Mouse (Mus musculus) hindbrain, embryonic 14.5 days (tissue): ENCODE measurements around the gene Ackr2. TPM values are rescaled to one million over a fixed set of nuclear protein-coding genes. Genes with fewer than 3 reads are reported as not detected.

Experiments used
- ATAC-seq: fragments of 200-750 bp; cut with Nextera tagmentation; 2 replicates; pipeline ENCODE4 v1.8.0; 2017; ENCODE audit warnings: moderate number of reproducible peaks, mild to moderate bottlenecking, moderate TSS enrichment, moderate library complexity; ENCODE audit not compliant: low FRiP score
- DNase-seq: peaks from one replicate; pipeline ENCODE4 v3.0.0-alpha.2; 2015; ENCODE audit warnings: low spot score
- H3K27ac ChIP-seq: fragments of 300-500 bp; sonication (generic); 2 replicates; pipeline ENCODE4 v1.5.1; 2014; ENCODE audit warnings: mild to moderate bottlenecking, moderate library complexity
- H3K27me3 ChIP-seq: fragments of 300-500 bp; sonication (generic); 2 replicates; pipeline ENCODE4 v1.6.1; 2014; ENCODE audit warnings: mild to moderate bottlenecking, low read length, mixed read lengths; ENCODE audit not compliant: control insufficient read depth, insufficient read depth
- H3K36me3 ChIP-seq: fragments of 300-500 bp; sonication (generic); replicated peaks from 2 replicates; pipeline ENCODE4 v1.6.1; 2014; ENCODE audit not compliant: control insufficient read depth, insufficient read depth
- H3K4me1 ChIP-seq: fragments of 300-500 bp; sonication (generic); replicated peaks from 2 replicates; pipeline ENCODE4 v1.6.1; 2014; ENCODE audit warnings: antibody characterized with exemption, low read length, mixed read lengths; ENCODE audit not compliant: control insufficient read depth, insufficient read depth
- H3K4me2 ChIP-seq: fragments of 300-500 bp; sonication (generic); replicated peaks from 2 replicates; pipeline ENCODE4 v1.6.1; 2014; ENCODE audit warnings: mild to moderate bottlenecking, moderate library complexity
- H3K4me3 ChIP-seq: fragments of 300-500 bp; sonication (generic); replicated peaks from 2 replicates; pipeline ENCODE4 v1.5.1; 2014; ENCODE audit warnings: mild to moderate bottlenecking, low read length
- H3K9ac ChIP-seq: fragments of 300-500 bp; sonication (generic); 2 replicates; pipeline ENCODE4 v1.6.1; 2014
- H3K9me3 ChIP-seq: fragments of 300-500 bp; sonication (generic); 2 replicates; pipeline ENCODE4 v1.6.1; 2016; ENCODE audit warnings: low read length; ENCODE audit not compliant: control insufficient read depth
- WGBS: fragments of 180-500 bp; shearing (Covaris S2); extraction: QIAGEN DNeasy Blood & Tissue Kit; methylation state at CpG from one replicate; pipeline ENCODE4 v1.1.7; 2014; 5-methylcytosine and 5-hydroxymethylcytosine counted together
- polyA plus RNA-seq: library from polyadenylated mRNA; unstranded; fragments of >200 nt; fragmentation: Nextera tagmentation; extraction: Ambion mirVana; gene quantifications from 2 replicates; pipeline ENCODE4 v1.2.1, GENCODE M21; 2014

The Ackr2 gene
- polyA plus RNA-seq = 2.4 and 4.1 TPM in 2 replicates

DNA sequence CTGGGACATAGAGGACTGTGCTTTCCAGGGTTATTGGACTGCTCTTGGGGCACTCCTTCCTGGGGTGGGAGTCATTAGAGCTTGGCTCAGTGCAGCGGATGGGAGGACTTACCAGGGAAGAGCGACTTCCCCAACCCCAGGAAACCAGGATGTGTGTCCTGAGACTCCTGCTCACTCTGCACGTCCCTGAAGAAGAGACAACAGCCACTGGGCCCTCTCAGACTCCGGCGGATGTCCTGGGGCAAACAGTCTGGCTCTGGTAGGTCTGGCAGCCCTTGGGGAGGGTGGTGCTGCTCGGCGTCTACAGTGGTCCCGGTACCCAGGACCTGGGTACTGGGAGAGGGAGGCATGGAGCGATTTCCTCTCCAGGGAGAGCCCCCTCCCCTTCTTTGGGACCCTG lies at the start of gene Ackr2:
Gene Ackr2, plus strand, starts transcription at position 111 of the 400 bp plus-strand sequence.
- 78% methylated on average over 9 of the region's 9 CpGs for WGBS
- Histone ChIP-seq H3K4me1 (no peaks in the 10 kb centered on the region), H3K9me3 (no peaks in the 10 kb centered on the region), H3K27me3 (no peaks in the 10 kb centered on the region), H3K4me2 (no peak within 1 kb of the TSS), H3K9ac (no peak within 1 kb of the TSS), H3K4me3 (no peak within 1 kb of the TSS), H3K36me3 (no peaks in the 10 kb centered on the region), H3K27ac (no peak within 1 kb of the TSS)
- ATAC-seq (no peak), DNase-seq (no peak)

GRCm38 (mm10) chr9:121854246-121854645 lies 43.9 kb upstream of the Ackr2 start:
- Histone ChIP-seq H3K27me3 (no peaks in the 10 kb centered on the region), H3K4me3 (no peak overlapping the region), H3K4me1 (peaks cover 11% of the 10 kb centered on the region), H3K4me2 (no peak overlapping the region), H3K9me3 (no peaks in the 10 kb centered on the region), H3K36me3 (peaks cover 33% of the 10 kb centered on the region), H3K27ac (no peak overlapping the region), H3K9ac (no peak overlapping the region)
- no peak for ATAC-seq
- WGBS = 97% methylated on average over 3 of the region's 3 CpGs
- DNase-seq = no peak

DNA sequence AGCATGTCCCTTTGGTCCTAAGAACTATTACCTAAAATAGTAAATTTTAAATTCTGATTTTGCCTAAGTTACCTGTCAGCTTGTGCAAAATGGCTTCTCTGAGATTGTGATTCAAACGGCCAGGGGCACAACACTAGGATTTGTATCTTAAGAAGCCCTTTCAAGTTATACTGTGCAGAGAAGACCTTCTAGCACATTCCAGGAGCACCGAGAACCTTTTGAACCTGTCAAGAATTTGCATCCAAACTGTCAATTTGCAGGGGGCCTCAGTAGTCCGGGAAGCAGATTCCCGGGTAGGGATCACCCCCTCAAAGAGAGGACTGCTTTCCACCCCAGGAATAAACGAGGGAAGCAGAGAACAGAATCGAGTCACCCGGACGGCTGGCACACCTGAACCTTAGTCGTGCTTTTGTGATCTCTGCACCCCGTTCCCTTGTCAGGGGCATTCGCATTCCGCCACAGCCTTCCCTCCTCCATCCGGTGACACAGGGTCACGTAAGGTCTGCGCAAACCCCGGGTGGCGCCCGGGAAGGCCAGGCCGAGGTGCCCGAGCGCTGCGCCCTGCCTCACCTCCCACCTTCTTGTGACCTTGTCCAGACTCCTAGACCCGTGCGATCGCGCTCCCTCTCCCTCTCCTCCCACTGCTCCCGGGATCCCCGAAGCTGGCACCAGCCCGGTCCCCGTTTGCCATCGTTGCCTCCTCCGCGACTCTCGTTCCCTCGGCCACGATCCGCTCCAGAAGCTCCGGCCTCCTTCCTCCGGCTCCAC lies 41.3 kb upstream of the Ackr2 start:
- H3K4me1 ChIP-seq = peaks cover 11% of the 10 kb centered on the region
- peak overlapping the region; percentile 94 for H3K27ac ChIP-seq
- 2% methylated on average over 39 of the region's 39 CpGs for WGBS
- peak overlapping the region; percentile 92 for H3K9ac ChIP-seq
- H3K9me3 ChIP-seq = no peaks in the 10 kb centered on the region
- no peak for DNase-seq
- H3K4me2 ChIP-seq = peak overlapping the region; percentile 94
- no peak for ATAC-seq
- H3K4me3 ChIP-seq = peak overlapping the region; percentile 60
- H3K36me3 ChIP-seq = peaks cover 11% of the 10 kb centered on the region
- H3K27me3 ChIP-seq = no peaks in the 10 kb centered on the region

DNA sequence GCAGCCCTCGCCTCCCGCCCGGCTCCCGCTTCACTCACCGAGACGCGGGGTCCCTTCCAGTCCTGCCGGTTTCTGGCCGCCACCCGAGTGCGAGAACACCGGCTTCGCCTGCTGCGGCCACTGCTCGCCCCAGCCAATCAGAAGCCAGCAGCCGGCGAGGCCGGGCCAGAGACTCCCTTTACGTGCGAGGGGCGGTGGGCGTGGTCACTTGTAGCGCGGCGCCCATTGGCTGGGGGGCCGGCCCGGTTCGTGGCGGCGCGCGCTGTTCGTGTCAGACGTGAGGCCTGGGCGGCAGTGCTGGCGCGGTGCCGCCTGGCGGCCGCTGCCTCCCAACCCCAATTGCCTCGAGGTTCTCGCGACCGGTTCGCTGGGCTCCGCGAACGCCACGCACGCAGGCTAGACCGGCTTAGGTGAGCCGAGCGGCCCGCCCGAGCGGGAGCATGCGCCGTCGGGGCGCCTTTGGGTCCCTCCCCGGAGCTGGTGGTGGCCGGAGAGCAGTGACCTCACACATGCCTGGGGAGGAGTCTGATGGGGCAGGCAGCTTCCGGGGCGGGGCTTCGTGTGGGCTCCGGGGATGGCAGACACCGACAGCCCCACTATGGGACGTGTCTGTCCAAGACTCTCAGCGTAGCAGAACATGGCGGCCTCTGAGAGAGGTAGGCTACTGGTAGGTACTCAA lies 40.5 kb upstream of the Ackr2 start:
- peaks cover 3% of the 10 kb centered on the region; the same call in 1 of the 2 replicates for H3K36me3 ChIP-seq
- DNase-seq (peak; percentile 96), ATAC-seq (peak; percentile 99)
- peak overlapping the region; percentile 60 for H3K4me3 ChIP-seq
- H3K27ac ChIP-seq = peak overlapping the region; percentile 94
- H3K4me2 ChIP-seq = peak overlapping the region; percentile 94
- peaks cover 11% of the 10 kb centered on the region for H3K4me1 ChIP-seq
- H3K9ac ChIP-seq = peak overlapping the region; percentile 92
- WGBS = under 1% methylated on average over 70 of the region's 70 CpGs
- no peaks in the 10 kb centered on the region for H3K9me3 ChIP-seq
- no peaks in the 10 kb centered on the region for H3K27me3 ChIP-seq

GRCm38 (mm10) chr9:121858153-121858488 lies 40.0 kb upstream of the Ackr2 start, which contains the start of gene Higd1a:
TSS of gene Higd1a (minus strand) at chr9:121858362.
- H3K4me2 ChIP-seq = peak within 1 kb of the TSS; percentile 94

GRCm38 (mm10) chr9:121859345-121859744 lies 38.8 kb upstream of the Ackr2 start:
- Histone ChIP-seq H3K27me3 (no peaks in the 10 kb centered on the region), H3K9me3 (no peaks in the 10 kb centered on the region), H3K36me3 (no peaks in the 10 kb centered on the region), H3K9ac (no peak overlapping the region), H3K4me3 (no peak overlapping the region), H3K27ac (no peak overlapping the region), H3K4me1 (peaks cover 11% of the 10 kb centered on the region), H3K4me2 (no peak overlapping the region)
- DNase-seq (no peak), ATAC-seq (no peak)
- 100% methylated on average over 2 of the region's 2 CpGs for WGBS

More at GRCm38 (mm10) chr9:121858153-121858488, 40.0 kb upstream of the Ackr2 start, which contains the start of gene Higd1a:
- Histone ChIP-seq H3K36me3 (no peaks in the 10 kb centered on the region), H3K4me1 (peaks cover 11% of the 10 kb centered on the region), H3K9me3 (no peaks in the 10 kb centered on the region), H3K27me3 (no peaks in the 10 kb centered on the region), H3K4me3 (peak within 1 kb of the TSS; percentile 60), H3K27ac (peak within 1 kb of the TSS; percentile 94), H3K9ac (peak within 1 kb of the TSS; percentile 92)
- 12% methylated on average over 6 of the region's 6 CpGs for WGBS
- ATAC-seq = no peak
- DNase-seq = no peak

- Histone ChIP-seq H3K4me1 (peaks cover 17% of the 10 kb centered on the region), H3K9ac (no peak overlapping the region), H3K9me3 (no peaks in the 10 kb centered on the region), H3K27me3 (no peaks in the 10 kb centered on the region), H3K4me2 (no peak overlapping the region), H3K27ac (no peak overlapping the region), H3K4me3 (no peak overlapping the region), H3K36me3 (no peaks in the 10 kb centered on the region)
- no peak for ATAC-seq
- no peak for DNase-seq
- WGBS = 93% methylated on average over 2 of the region's 2 CpGs
These were observed 37.2 kb upstream of the Ackr2 start for GRCm38 (mm10) chr9:121860921-121861320.

GRCm38 (mm10) chr9:121864837-121865236 lies 33.3 kb upstream of the Ackr2 start:
- no peak for DNase-seq
- peaks cover 6% of the 10 kb centered on the region for H3K4me1 ChIP-seq
- 77% methylated on average over 4 of the region's 4 CpGs for WGBS
- H3K9ac ChIP-seq = no peak overlapping the region
- H3K27me3 ChIP-seq = no peaks in the 10 kb centered on the region
- no peak overlapping the region for H3K4me2 ChIP-seq
- no peak overlapping the region for H3K4me3 ChIP-seq
- H3K36me3 ChIP-seq = no peaks in the 10 kb centered on the region
- no peaks in the 10 kb centered on the region for H3K9me3 ChIP-seq
- H3K27ac ChIP-seq = no peak overlapping the region
- ATAC-seq = no peak

DNA sequence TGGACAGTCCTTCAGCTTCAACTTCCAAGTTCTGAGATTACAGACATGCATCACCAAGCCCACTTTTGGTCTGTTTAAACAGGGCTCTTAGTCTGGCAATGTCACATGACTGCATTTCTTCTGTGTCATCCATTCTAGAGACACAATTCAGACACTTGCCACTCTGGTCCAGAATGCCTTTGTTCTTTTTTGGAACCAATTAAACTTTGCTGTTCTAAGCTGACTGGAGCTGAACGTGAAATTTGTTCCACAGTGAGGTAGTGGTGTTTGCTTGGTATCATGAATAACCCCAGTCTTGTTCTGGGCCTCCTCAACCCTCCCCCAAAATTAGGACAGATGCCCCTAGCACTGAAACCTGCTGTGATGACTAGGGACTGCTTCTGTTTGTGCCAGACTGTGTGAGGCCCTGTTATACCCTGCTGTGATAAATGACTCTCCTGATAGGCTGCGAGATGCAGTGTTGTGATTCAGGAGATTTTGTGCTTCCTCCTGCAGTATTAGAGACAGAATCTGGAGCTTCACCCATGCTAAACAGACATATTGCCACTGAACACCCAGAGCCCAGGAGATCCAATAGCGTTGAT lies 32.6 kb upstream of the Ackr2 start:
- H3K36me3 ChIP-seq = no peaks in the 10 kb centered on the region
- H3K4me2 ChIP-seq = no peak overlapping the region
- H3K27ac ChIP-seq = no peak overlapping the region
- no peak overlapping the region for H3K9ac ChIP-seq
- H3K4me1 ChIP-seq = peaks cover 6% of the 10 kb centered on the region
- WGBS = 42% methylated on average over 3 of the region's 3 CpGs
- H3K9me3 ChIP-seq = no peaks in the 10 kb centered on the region
- no peak overlapping the region for H3K4me3 ChIP-seq
- no peaks in the 10 kb centered on the region for H3K27me3 ChIP-seq
- DNase-seq (no peak), ATAC-seq (no peak)
